Mouse (Mus musculus): ENCODE measurements around the gene Arl5a.

Gene Arl5a

DNA sequence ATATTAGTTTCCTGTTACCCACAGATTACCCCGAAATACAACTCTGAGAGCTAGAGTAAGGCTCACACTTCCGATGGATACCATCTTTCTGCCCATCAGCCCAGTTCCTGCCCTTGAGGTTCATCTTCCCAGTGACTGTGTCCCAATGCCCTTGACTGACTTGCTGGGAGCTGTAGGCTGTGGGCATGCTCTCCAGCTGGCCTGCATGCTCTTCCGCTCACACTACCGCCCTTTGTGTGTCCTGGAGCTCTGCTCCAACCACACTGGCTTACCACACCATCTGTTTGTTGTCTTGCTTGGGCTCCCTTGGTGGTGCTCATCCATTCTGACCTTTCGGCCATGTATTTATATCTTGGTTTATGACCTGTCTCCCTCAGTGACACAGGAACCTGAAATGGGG, 57.0 kb downstream of the Arl5a start:
- DNase-seq (ENCODE audit: low read depth, low spot score): no peak

DNA sequence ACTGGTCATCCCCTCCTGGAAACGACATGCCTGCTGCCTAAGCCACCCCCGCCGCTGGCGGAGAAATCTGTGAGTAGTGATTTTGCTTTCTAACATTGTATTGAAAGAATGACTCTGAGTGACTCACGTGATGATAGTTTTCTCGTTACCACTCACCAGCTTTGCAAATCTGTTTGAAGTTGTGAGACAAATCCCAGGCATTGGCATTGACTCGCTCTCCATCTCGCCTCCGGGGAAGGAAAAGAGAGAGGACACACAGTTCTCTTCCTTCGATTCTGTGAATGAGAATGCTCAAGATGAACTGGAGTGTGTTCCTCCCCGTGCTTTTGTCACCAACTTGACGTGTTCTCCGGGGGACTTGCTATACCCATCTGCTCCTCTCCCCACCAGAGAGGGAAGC, 57.5 kb downstream of the Arl5a start:
- DNase-seq (ENCODE audit: low read depth, low spot score): no peak

DNA sequence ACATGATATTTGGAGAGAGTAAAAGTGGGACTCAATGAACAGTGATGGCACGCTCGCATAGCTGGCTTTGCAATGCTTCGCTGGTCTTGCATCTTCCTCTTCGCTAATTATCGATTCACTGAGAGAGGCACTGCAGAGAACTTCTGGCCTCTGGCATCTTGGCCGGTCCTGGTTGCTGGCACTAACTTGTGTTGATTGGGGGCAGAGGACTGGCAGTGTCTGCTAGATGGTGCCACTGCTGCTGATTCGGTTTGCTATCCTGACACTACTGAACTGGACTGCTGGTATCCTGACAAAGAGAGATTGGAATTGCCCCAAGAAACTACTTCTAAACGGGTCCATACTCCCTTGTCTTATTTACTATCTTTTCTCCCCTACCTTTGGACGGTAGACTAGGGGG, 63.6 kb downstream of the Arl5a start:
- no peak for DNase-seq (ENCODE audit: low read depth, low spot score)

DNA sequence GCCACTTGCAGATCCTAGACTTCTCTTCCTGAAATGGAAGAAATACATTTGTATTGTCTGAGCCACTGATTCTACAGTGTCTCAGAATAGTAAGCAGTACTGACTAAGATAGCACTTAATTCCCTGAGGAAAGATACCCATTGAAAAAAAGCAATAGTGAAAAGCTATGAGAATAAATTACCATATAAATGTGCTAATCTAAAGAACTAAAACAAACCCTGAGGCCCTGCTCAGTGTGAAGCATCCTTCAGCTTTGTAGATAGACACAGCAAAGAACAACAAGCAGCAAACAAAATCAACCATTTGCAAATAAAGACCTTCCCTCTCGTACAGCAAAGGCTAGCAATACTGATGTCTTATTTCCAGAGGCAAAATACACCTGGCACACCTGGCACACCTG, 65.0 kb downstream of the Arl5a start:
- no peak for DNase-seq (ENCODE audit: low read depth, low spot score)

DNA sequence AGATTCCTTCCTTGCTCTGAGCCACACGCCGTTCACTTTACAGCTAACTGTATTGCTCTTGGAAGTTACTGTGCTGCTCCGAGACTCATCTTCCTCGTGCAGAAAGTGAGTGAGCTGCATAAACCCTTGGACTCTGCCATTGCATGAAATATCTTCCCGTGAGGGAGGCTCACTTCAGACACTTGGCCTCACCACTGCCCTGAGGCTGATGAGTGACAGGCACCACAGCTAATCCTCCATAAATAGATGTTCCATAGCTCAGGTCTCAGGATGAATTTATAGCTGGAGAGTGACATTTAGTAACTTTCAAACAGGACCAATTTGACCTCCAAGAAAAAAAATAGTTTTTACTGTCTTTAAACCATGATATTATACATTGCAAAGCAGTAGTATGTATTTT, 66.5 kb downstream of the Arl5a start:
- no peak for DNase-seq (ENCODE audit: low read depth, low spot score)

DNA sequence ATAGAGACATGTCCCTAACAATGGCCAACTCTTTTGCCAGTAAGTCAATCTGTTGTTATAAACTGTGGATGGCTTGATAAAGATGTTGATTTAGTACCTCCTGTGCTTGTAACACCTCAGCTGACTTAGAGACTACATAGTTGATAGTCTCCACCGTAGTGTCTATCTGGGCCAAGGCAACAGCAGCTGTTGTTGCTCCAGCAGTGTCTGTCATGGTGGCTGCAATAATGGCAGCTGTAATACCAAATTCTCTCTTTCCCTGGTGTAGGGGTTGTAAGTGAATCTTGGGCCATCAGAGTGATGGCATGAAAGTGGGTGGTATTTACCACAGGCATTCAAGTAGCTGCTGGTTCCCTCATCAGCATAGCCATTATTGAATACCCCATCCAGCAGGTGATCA, 73.7 kb downstream of the Arl5a start:
- no peak for DNase-seq (ENCODE audit: low read depth, low spot score)

Data from CD4-positive, CD25-positive, alpha-beta regulatory T cell, adult 2 months (primary cell).